Mouse (Mus musculus) A20 (cell line): ENCODE measurements around the gene Slc7a9.

ENCODE experiments used
- DNase-seq: peaks from one replicate; pipeline ENCODE4 v3.0.0-alpha.2; 2011; ENCODE audit warnings: low read depth, low spot score

Gene Slc7a9

DNA sequence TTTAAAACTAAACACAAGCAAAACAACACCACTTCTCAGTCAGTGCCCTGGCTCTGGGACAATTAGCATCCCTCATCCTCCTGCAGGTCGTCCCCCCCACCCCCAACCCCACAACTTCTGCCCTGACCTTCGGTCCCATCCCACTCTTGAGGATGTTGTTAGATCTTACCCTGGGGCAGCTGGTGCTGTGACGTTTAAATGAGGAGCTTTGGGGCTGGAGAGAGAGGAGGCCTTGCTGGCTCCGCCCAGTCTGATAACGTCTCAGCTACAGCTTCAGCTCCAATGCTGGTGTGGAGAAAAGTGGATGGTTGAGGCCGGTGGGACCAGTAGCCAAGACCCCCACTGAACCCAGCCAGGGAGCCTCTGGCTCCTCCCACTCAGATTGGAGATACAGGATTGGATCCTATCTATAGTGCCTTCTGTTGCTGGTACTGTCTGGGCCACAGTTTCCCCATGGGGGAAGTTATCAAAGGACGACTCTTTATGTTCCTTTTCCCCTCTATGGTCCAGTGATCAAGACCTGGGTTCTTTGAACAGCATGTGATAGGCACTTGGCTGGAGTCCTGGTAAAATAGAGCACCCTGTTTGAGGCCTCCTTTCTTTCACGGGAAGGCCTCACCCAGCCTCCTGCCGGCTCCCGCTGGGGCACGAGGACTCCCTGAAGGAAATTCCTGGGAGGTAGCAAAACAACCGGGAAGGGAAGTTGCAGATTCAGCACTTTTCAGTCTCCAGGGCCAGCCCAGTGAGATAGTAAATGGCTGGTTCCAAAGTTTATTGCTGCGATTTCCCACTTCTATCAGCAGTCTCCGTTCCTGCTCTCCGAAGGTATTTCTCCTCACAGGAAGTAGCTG, at the start of gene Slc7a9:
TSS of gene Slc7a9 (plus strand) at position 801 of the 851 bp plus-strand sequence.
- DNase-seq = no peak

DNA sequence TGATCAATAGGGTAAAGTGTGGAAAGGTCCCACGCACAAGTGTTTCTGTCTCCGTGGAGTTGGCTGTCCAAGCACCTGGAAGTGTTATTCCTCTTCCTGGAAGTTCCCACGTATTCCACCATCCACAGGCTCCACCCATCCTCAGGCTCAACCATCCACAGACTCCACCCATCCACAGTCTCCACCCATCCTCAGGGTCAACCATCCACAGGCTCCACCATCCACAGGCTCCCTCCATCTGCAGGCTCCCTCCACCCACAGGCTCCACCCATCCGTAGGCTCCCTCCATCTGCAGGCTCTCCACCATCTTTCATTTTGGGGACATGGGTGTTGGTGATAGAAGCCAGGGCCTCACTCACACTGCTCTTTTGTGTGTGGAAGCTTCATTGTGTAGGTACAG, 47.4 kb upstream of the Slc7a9 start:
- no peak for DNase-seq

- no peak for DNase-seq
Observed at GRCm38 (mm10) chr7:35415226-35415625, 33.4 kb upstream of the Slc7a9 start.

GRCm38 (mm10) chr7:35415801-35416653, 32.6 kb upstream of the Slc7a9 start:
- no peak for DNase-seq

DNA sequence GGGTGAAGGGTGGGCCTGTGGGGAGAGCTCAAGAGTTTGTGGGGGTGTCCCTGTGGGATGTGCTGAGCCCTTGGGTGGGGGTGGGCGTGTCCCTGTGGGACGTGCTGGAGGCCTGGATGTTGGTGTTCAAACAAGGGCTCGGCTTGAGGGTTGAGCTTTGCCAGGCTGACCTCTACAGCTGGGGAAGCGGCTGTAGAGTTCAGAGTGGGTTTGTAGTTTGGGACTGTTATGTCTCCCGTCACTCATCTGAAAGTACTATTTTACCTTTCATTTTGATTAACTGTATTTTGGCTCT, 32.0 kb upstream of the Slc7a9 start:
- no peak for DNase-seq

GRCm38 (mm10) chr7:35423071-35423470, 25.5 kb upstream of the Slc7a9 start:
- DNase-seq = no peak

- DNase-seq = no peak
Observed at GRCm38 (mm10) chr7:35428146-35428545, 20.4 kb upstream of the Slc7a9 start.

- DNase-seq = no peak
Observed at GRCm38 (mm10) chr7:35435266-35435665, 13.3 kb upstream of the Slc7a9 start.

DNA sequence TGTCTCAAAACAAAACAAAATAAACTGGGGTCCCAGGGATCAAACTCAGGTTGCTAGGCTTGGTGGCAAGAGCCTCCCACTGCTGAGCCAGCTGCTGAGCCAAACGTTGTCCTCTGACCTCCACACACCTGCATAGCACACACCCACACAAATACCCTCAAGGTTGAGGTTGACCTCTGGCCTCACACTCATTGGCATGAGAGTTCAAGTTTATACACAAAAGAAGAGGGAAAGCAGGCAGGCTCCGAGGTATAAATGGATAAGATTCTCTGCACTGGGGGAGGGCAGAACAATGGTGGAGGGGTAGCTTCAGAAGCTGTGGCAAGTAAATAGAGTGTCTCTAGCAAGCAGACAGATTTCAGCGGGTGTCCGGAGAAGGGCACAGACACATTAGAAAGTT, 1.1 kb upstream of the Slc7a9 start:
- DNase-seq = no peak

GRCm38 (mm10) chr7:35448867-35449266, 271 bp downstream of the Slc7a9 start:
- DNase-seq = no peak

DNA sequence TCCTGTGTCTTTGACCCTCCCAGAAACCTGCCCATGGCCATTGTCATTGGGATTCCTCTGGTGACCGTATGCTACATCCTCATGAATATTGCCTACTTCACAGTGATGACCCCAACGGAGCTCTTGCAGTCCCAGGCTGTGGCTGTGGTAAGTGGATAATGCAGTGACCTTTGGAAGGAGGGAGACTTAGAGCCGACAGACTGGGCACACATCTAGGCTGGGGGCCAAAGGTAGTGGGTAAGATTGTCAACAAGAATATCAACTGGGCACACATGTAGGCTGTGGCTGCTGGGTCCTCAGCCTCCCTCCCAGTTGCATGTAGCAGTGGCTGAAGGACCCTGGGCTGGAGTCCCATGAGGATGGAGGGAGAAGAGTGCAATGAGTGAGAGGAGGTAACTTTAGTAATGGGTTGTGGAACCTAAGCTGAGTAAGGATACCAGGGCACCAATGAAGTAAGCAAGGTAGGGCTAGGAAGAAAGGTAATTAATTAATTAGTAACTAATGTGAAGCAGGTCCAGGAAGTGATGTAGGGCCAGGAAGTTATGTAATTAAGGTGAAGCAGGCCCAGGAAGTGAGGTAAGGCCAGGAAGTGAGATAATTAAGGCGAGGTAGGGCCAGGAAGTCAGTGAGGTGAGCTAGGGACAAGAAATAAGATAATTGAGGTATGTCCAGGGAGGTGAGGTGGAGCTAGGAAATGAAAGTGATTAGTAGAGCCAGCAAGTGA, 7.7 kb downstream of the Slc7a9 start:
- no peak for DNase-seq

DNA sequence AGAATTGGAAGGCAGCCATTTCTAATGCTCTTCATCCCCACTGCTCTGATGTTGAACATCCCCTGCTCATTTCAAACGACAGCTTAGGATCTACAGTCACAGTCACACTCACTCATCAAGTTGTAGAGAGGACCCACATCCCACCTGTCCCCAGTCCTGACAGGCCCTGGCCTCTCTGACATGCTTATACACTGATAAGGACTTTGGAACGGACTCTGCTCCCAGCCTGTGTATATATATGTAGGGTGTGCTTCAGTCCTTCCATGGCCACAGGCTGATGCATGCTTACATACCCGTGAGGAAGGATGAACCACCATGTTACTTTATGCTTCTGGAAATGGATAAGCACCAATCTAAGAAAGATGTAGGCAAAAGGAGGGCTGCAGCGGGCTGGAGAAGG, 12.4 kb downstream of the Slc7a9 start:
- DNase-seq = no peak

GRCm38 (mm10) chr7:35465027-35465426, 16.4 kb downstream of the Slc7a9 start:
- DNase-seq = no peak

DNA sequence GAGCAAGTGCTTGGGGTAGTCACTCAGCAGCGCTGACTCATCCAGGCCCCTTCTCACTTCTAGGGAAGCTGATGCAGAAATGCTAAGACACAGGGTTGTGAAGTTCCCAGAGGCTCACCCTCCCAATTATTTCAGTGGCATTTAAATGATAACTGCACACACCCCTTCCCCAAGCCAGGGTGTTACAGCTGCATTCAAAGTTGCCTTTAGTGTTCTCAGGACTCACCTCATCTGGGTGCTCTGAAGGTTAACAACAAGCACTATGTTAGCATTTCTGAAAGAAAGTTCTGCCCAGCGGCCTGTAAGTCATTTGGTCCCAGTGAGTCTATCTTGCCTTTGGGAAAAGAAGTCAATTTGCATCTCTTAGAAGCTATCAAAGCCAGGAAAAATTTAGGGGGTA, 19.3 kb downstream of the Slc7a9 start:
- DNase-seq = no peak

- DNase-seq = no peak
Observed at GRCm38 (mm10) chr7:35470794-35471193, 22.2 kb downstream of the Slc7a9 start.

- DNase-seq = no peak
Observed at GRCm38 (mm10) chr7:35476457-35476856, 27.9 kb downstream of the Slc7a9 start.

DNA sequence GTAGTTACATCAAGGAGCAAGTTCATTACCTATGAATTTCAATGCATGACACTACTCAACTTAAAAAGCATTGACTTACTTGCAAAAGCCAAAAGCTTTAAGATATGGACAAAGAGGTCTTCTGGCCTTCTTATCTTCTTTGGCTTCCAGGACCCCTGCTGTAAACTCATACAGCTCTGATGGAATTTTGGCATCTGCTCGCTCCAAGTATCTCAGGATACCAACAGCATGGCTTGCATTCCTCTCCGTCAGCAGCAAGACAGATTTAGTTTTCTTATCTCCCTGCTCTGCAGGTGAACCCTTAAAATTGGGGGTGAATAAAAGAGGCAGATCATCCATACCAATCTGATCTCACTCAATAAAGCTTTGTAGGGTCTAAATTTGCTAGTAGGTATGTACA, 36.5 kb downstream of the Slc7a9 start:
- no peak for DNase-seq

- DNase-seq = no peak
Observed at GRCm38 (mm10) chr7:35486553-35486952, 38.0 kb downstream of the Slc7a9 start.

DNA sequence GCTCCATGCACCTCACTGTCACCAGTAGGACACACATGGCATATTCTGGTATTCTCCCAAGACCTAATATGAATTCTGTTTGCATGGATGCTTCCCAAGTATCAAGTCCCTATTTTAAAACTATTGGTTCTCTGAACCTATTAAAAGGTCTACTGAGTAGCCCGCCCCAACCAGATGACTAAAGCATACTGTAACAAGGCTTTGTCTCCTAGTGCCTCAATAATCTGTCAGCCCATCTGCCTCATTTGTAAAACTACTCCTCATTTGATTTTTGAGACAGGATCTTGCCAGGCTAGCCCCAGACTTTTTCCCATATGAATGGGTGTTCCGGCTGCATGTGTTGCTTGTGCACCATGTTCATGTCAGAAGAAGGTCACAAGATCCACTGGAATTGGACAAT, 41.6 kb downstream of the Slc7a9 start:
- no peak for DNase-seq

DNA sequence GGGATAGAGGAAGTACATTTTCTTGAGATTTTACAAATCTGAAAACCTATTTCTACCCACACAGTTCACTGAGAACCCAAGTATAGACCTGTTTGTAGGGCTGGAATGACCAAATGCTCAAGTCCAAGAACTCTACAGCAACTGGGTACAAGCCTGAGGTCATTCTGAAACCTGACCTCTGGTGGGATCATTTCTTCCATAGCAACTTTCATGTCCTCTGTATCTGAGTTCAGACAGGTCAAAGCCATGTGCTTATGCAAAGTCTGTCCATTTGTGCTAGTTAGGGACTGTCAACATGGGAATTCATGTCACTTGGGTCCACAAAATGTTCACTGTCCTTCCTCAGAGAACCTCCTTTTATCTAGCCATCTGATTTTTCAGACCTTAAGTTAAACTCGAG, 42.4 kb downstream of the Slc7a9 start:
- DNase-seq = no peak

- DNase-seq = no peak
Observed at GRCm38 (mm10) chr7:35497516-35497915, 48.9 kb downstream of the Slc7a9 start.

GRCm38 (mm10) chr7:35501995-35502394, 53.4 kb downstream of the Slc7a9 start:
- DNase-seq = peak; percentile 9
